Mouse (Mus musculus): Measurements from ENCODE around the gene Olfr1371. TPM values are rescaled to one million over a fixed set of nuclear protein-coding genes. Genes with fewer than 3 reads are reported as not detected.

Gene Olfr1371
- polyA plus RNA-seq, 1 experiment from 2014 or later: not detected

Other genes starting within 250 kb of the Olfr1371 start
- 124 and 129 TPM in 2 replicates for gene Cdkn2aipnl, start 246.3 kb downstream of the Olfr1371 start, polyA plus RNA-seq (2015; fragmentation: Nextera tagmentation; extraction: Ambion mirVana)
- 220 and 226 TPM in 2 replicates for gene Ube2b, start 213.2 kb downstream of the Olfr1371 start, polyA plus RNA-seq (2015; fragmentation: Nextera tagmentation; extraction: Ambion mirVana)
- gene Cdkl3, start 209.8 kb downstream of the Olfr1371 start, polyA plus RNA-seq (2015; fragmentation: Nextera tagmentation; extraction: Ambion mirVana): 21.1 and 27.4 TPM in 2 replicates
- 128 and 130 TPM in 2 replicates for gene Ppp2ca, start 115.3 kb downstream of the Olfr1371 start, polyA plus RNA-seq (2015; fragmentation: Nextera tagmentation; extraction: Ambion mirVana)
- not detected in 2 replicates for gene Olfr1373, start 68.5 kb downstream of the Olfr1371 start, polyA plus RNA-seq (2015; fragmentation: Nextera tagmentation; extraction: Ambion mirVana)
- gene Skp1a, start 18.0 kb upstream of the Olfr1371 start, polyA plus RNA-seq (2015; fragmentation: Nextera tagmentation; extraction: Ambion mirVana): 1,008 and 1,082 TPM in 2 replicates
- gene Tcf7, start 69.0 kb upstream of the Olfr1371 start, polyA plus RNA-seq (2015; fragmentation: Nextera tagmentation; extraction: Ambion mirVana): 5.0 and 50.9 TPM in 2 replicates
- gene Vdac1, start 146.9 kb upstream of the Olfr1371 start, polyA plus RNA-seq (2015; fragmentation: Nextera tagmentation; extraction: Ambion mirVana): 362 and 402 TPM in 2 replicates
- gene 9530068E07Rik, start 182.4 kb upstream of the Olfr1371 start, polyA plus RNA-seq (2015; fragmentation: Nextera tagmentation; extraction: Ambion mirVana): 122 and 133 TPM in 2 replicates

All from neural tube, embryonic 15.5 days (tissue).